Mouse (Mus musculus) limb, embryonic 11.5 days (tissue): ENCODE data around the gene S100a2. TPM values are rescaled to one million over a fixed set of nuclear protein-coding genes. Genes with fewer than 3 reads are reported as not detected.
A peak's percentile ranks its signal among the peaks of the same experiment; 100 is the strongest.

Experiments used
- ATAC-seq: fragments of 200-750 bp; cut with Nextera tagmentation; 2 replicates; pipeline ENCODE4 v1.8.0; 2017; ENCODE audit warnings: low read depth; ENCODE audit not compliant: insufficient number of reproducible peaks, low FRiP score, low TSS enrichment
- DNase-seq: peaks from one replicate; pipeline ENCODE4 v3.0.0-alpha.2; 2015; ENCODE audit warnings: low spot score
- H3K27ac ChIP-seq: fragments of 300-500 bp; sonication (generic); replicated peaks from 2 replicates; pipeline ENCODE4 v1.5.1; 2014; ENCODE audit warnings: low read depth, mild to moderate bottlenecking, low read length
- H3K27me3 ChIP-seq: fragments of 300-500 bp; sonication (generic); 2 replicates; pipeline ENCODE4 v1.6.1; 2014; ENCODE audit warnings: mild to moderate bottlenecking, low read length, mixed read lengths; ENCODE audit not compliant: control insufficient read depth, insufficient read depth
- H3K36me3 ChIP-seq: fragments of 300-500 bp; sonication (generic); 2 replicates; pipeline ENCODE4 v1.6.1; 2014; ENCODE audit warnings: mild to moderate bottlenecking, low read length, moderate library complexity, mixed read lengths; ENCODE audit not compliant: control insufficient read depth, insufficient read depth
- H3K4me1 ChIP-seq: fragments of 300-500 bp; sonication (generic); 2 replicates; pipeline ENCODE4 v1.6.1; 2014; ENCODE audit warnings: low read length, mixed read lengths; ENCODE audit not compliant: control insufficient read depth, insufficient read depth
- H3K4me2 ChIP-seq: fragments of 300-500 bp; sonication (generic); 2 replicates; pipeline ENCODE4 v1.6.1; 2014; ENCODE audit warnings: low read depth, mild to moderate bottlenecking, moderate library complexity; ENCODE audit not compliant: severe bottlenecking
- H3K4me3 ChIP-seq: fragments of 300-500 bp; sonication (generic); 2 replicates; pipeline ENCODE4 v1.5.1; 2014; ENCODE audit warnings: low read depth, low read length
- H3K9ac ChIP-seq: fragments of 300-500 bp; sonication (generic); 2 replicates; pipeline ENCODE4 v1.6.1; 2014; ENCODE audit warnings: mild to moderate bottlenecking, low read length
- H3K9me3 ChIP-seq: fragments of 300-500 bp; sonication (generic); 2 replicates; pipeline ENCODE4 v1.6.1; 2016; ENCODE audit warnings: low read length; ENCODE audit not compliant: control insufficient read depth
- WGBS: fragments of 180-500 bp; shearing (Covaris S2); extraction: QIAGEN DNeasy Blood & Tissue Kit; methylation state at CpG from one replicate; pipeline ENCODE4 v1.1.7; 2014; 5-methylcytosine and 5-hydroxymethylcytosine counted together
- polyA plus RNA-seq: library from polyadenylated mRNA; unstranded; fragments of >200 nt; fragmentation: Nextera tagmentation; extraction: Ambion mirVana; gene quantifications from 2 replicates; pipeline ENCODE4 v1.2.1, GENCODE M21; 2014

The S100a2 gene
- polyA plus RNA-seq, 1 experiment from 2014 or later: not detected

DNA sequence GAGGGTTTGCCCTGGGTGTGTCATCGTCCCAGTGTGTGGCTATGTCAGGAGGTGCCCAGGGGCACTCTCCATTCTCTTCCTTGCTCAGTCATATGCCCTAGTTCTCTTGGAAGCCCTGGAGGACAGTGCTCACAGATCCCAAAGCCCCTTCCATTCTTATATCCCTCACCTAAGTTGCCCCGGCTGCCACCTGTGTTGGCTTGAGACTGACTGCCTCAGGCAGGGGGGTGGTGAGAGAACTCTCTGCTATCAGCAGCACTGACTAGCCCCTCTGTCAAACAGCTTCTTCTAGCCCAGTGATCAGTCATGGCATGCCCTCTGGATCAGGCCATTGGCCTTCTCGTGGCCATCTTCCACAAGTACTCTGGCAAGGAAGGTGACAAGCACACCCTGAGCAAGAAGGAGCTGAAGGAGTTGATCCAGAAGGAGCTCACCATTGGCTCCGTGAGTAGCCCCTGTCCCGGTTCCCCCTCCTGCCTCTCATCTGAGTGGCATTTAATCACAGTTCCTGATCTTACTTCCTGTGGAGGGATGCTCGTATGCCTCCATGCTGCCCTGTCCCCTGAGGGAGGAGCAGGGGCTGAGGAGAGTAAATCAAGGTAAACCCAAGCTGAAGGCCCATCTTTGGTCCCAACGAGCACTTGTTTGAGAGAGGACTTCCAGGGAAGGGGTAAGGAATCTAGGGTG, 23.6 kb downstream of the S100a2 start:
- Histone ChIP-seq H3K4me3 (peak overlapping the region; percentile 32; the same call in 1 of the 2 replicates), H3K9ac (no peak overlapping the region), H3K27me3 (no peaks in the 10 kb centered on the region; the same call in 1 of the 2 replicates), H3K36me3 (no peaks in the 10 kb centered on the region), H3K27ac (no peak overlapping the region), H3K4me1 (no peaks in the 10 kb centered on the region), H3K4me2 (peak overlapping the region; percentile 74), H3K9me3 (no peaks in the 10 kb centered on the region)
- 57% methylated on average over 7 of the region's 7 CpGs for WGBS
- ATAC-seq (no peak), DNase-seq (no peak)

- no peak for DNase-seq
- no peaks in the 10 kb centered on the region for H3K9me3 ChIP-seq
- no peaks in the 10 kb centered on the region for H3K4me1 ChIP-seq
- no peaks in the 10 kb centered on the region; the same call in 1 of the 2 replicates for H3K27me3 ChIP-seq
- no peak overlapping the region for H3K4me2 ChIP-seq
- no peaks in the 10 kb centered on the region for H3K36me3 ChIP-seq
- no peak overlapping the region for H3K9ac ChIP-seq
- no peak overlapping the region for H3K4me3 ChIP-seq
- no peak for ATAC-seq
- 83% methylated on average over 6 of the region's 6 CpGs for WGBS
- no peak overlapping the region for H3K27ac ChIP-seq
These were observed 24.1 kb downstream of the S100a2 start for GRCm38 (mm10) chr3:90614148-90614530.

- Histone ChIP-seq H3K36me3 (no peaks in the 10 kb centered on the region), H3K4me2 (no peak overlapping the region), H3K27me3 (no peaks in the 10 kb centered on the region; the same call in 1 of the 2 replicates), H3K4me3 (no peak overlapping the region), H3K4me1 (no peaks in the 10 kb centered on the region), H3K9me3 (no peaks in the 10 kb centered on the region), H3K27ac (no peak overlapping the region), H3K9ac (no peak overlapping the region)
- 85% methylated on average over 11 of the region's 11 CpGs for WGBS
- DNase-seq (no peak), ATAC-seq (0 out of 2 replicates have a peak, but pooled peaks have one; percentile 9)
These were observed 24.7 kb downstream of the S100a2 start for GRCm38 (mm10) chr3:90614611-90615251.

DNA sequence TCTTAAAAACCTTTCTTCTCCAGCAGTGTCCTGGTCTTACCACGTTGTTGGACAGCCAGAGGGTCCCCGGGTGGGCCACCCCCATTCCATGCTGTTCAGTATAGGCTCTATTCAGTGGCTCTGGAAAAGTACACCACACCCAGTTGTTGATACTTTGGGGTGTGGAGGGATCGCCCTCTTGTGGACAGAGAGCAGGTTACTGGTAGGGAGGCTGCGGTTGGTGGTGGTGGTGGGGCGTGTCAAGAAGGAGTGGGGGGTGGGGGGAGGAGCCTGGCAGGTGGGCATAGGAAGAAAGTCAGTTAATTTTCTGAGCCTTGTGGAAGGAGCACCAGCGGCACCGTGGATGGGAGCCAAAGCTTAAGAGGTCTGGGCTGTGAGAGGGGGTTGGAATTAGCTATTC, 25.4 kb downstream of the S100a2 start:
- H3K27ac ChIP-seq: no peak overlapping the region
- no peak overlapping the region for H3K9ac ChIP-seq
- DNase-seq: peak; percentile 77
- no peak overlapping the region for H3K4me3 ChIP-seq
- peak; percentile 26; the same call in 1 of the 2 replicates for ATAC-seq
- no peak overlapping the region for H3K4me2 ChIP-seq
- 6% methylated on average over 7 of the region's 7 CpGs for WGBS
- no peaks in the 10 kb centered on the region for H3K4me1 ChIP-seq
- no peaks in the 10 kb centered on the region; the same call in 1 of the 2 replicates for H3K27me3 ChIP-seq
- H3K36me3 ChIP-seq: no peaks in the 10 kb centered on the region
- no peaks in the 10 kb centered on the region for H3K9me3 ChIP-seq

DNA sequence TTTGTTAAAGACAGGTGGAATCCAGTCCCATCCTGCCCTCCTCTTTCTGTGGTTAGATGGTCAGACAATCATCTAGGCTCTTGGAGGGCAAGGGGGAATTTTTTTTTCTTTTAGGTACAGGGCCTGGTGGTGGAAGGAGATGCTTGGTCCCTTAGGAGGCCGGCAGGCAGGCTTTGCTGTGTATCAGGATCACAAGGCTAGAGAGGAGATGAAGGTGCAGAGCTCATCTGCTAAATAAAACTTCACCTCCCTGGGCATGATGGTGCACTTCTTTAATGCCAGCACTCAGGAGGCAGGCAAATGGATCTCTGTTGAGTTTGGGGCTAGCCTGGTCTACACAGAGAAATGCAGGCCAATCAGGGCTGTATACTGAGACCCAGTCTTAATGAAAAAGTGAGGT, 25.9 kb downstream of the S100a2 start:
- Histone ChIP-seq H3K4me3 (no peak overlapping the region), H3K27ac (no peak overlapping the region), H3K4me1 (no peaks in the 10 kb centered on the region), H3K9ac (no peak overlapping the region), H3K4me2 (no peak overlapping the region), H3K27me3 (no peaks in the 10 kb centered on the region; the same call in 1 of the 2 replicates), H3K36me3 (no peaks in the 10 kb centered on the region), H3K9me3 (no peaks in the 10 kb centered on the region)
- no peak for DNase-seq
- no peak for ATAC-seq
- WGBS: 62% methylated on average over 1 of the region's 1 CpGs

DNA sequence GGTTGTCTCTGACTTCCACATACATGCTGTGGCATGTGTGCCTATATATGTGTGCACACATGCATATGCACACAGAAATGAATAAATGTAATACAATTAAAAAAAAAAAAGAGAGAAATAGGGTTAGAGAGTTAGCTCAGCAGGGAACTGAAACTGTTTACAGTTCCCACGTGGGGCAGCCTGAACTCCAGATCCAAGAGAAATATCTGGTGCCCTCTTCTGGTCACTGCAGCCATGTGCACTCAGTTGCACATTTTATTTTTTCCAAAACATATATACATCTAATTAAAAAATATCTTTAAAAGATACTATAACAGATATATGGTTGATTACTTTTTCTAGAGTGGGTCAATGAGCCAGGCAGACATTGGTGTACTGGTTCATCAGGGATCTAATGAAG, 27.5 kb downstream of the S100a2 start:
- Histone ChIP-seq H3K4me3 (no peak overlapping the region), H3K4me1 (no peaks in the 10 kb centered on the region), H3K27me3 (no peaks in the 10 kb centered on the region; the same call in 1 of the 2 replicates), H3K9ac (no peak overlapping the region), H3K4me2 (no peak overlapping the region), H3K27ac (no peak overlapping the region), H3K36me3 (no peaks in the 10 kb centered on the region), H3K9me3 (no peaks in the 10 kb centered on the region)
- DNase-seq (no peak), ATAC-seq (no peak)
- 6% methylated on average over 1 of the region's 1 CpGs for WGBS

DNA sequence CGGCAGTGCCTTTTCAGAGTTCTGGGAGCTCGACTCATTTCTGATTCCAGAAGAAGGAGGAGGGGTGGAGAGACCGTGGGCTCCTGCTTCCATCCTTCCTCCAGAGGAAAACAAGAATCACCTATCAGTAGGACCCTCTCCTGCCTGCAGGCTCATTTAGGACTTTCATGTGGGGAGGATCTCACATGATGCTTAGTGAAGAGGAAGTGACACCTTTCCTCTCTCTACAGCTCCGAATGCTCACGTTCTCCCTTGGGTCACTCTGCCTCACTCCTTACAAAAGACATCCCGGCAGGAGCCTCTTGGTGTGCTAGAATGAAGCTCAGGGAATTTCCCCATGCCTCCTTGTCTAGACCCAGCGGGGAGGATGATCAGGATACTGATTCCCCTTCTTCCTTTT, 31.5 kb downstream of the S100a2 start:
- 52% methylated on average over 7 of the region's 7 CpGs for WGBS
- Histone ChIP-seq H3K9me3 (no peaks in the 10 kb centered on the region), H3K4me2 (no peak overlapping the region), H3K27me3 (no peaks in the 10 kb centered on the region), H3K4me3 (no peak overlapping the region), H3K4me1 (peaks cover 3% of the 10 kb centered on the region; the same call in 1 of the 2 replicates), H3K36me3 (no peaks in the 10 kb centered on the region), H3K27ac (no peak overlapping the region), H3K9ac (no peak overlapping the region)
- DNase-seq (no peak), ATAC-seq (no peak)

DNA sequence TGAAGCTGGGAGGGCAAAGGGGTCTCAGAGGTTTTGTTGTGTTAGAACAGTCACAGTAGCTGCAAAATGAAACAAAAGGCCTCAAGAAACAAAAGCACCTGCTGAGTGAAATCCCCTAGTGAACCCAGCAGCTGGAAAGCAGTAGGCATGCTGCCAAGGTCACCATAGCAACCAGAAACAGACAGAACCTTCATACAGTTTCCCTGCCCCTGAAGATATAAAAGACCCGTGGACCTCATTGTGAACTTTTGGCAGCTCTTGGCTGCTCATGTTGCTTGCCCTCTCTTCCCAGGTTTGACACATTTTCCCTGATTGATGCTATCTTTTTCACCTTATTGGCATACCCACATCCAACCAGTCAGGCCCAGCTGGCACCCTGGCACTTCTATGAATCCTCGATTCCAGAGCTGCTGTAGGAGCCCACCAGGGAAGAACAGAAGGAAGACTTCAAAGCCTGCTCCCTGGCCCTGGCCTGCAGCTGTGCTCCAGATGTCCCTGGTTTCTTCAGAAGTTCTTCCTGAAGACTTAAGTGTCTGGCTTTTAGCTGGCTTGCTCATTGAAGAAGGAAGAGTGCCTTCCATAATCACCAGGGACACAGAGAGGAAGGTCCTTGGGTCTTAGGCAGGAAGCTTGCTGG, 33.5 kb downstream of the S100a2 start:
- Histone ChIP-seq H3K36me3 (no peaks in the 10 kb centered on the region), H3K4me1 (peaks cover 3% of the 10 kb centered on the region; the same call in 1 of the 2 replicates), H3K4me2 (no peak overlapping the region), H3K27me3 (no peaks in the 10 kb centered on the region), H3K9ac (no peak overlapping the region), H3K27ac (no peak overlapping the region), H3K4me3 (no peak overlapping the region), H3K9me3 (no peaks in the 10 kb centered on the region)
- 19% methylated on average over 2 of the region's 2 CpGs for WGBS
- no peak; the same call in 1 of the 2 replicates for ATAC-seq
- DNase-seq: peak; percentile 36
